Comparison of ENCODE assay signal across 13 mouse cellular contexts in genomic region chr1:64190097-64190496, GRCm38 (mm10).
DNase-seq lines count a peak whose midpoint lies in the region; ATAC-seq and TF ChIP-seq lines count a peak whose summit lies in the region.
"Had no signal": no experiment of that assay in that cellular context is flagged by ENCODE, and none has a peak within 500 bp of the region (broad histone marks: within the 10 kb centered on the region; RNA-seq: fewer than 3 reads in every experiment).

No protein-coding gene starts in this region.

- H3K4me2 ChIP-seq in limb, embryonic 14.5 days (replicated peaks; ENCODE audit: low read depth, low read length, severe bottlenecking) = no peak overlapping the region
- H3K4me2 ChIP-seq in forebrain, embryonic 13.5 days = peak overlapping the region; percentile 16
- no peak overlapping the region for H3K4me2 ChIP-seq in hindbrain, postnatal 0 days (ENCODE audit: low read depth, low read length)
- H3K4me2 ChIP-seq: limb, embryonic 15.5 days had no signal

- H3K27me3 ChIP-seq in limb, embryonic 14.5 days (ENCODE audit: control insufficient read depth, insufficient read depth, low read length) = no peaks in the 10 kb centered on the region
- no peaks in the 10 kb centered on the region for H3K27me3 ChIP-seq in limb, embryonic 10.5 days (ENCODE audit: low read depth, poor library complexity, severe bottlenecking)
- H3K27me3 ChIP-seq in forebrain, embryonic 13.5 days = no peaks in the 10 kb centered on the region
- H3K27me3 ChIP-seq in hindbrain, postnatal 0 days (ENCODE audit: insufficient read depth, low read length) = no peaks in the 10 kb centered on the region
- H3K27me3 ChIP-seq: limb, embryonic 15.5 days; megakaryocyte, embryonic 14.5 days; Patski had no signal

- H3K9ac ChIP-seq in limb, embryonic 14.5 days (ENCODE audit: low read depth, low read length, severe bottlenecking) = no peak overlapping the region
- no peak overlapping the region for H3K9ac ChIP-seq in forebrain, embryonic 13.5 days
- no peak overlapping the region for H3K9ac ChIP-seq in hindbrain, postnatal 0 days (replicated peaks; ENCODE audit: low read length)
- H3K9ac ChIP-seq: limb, embryonic 15.5 days had no signal

- peak; percentile 57 to 61 for DNase-seq in cerebellum, postnatal 14 days
- DNase-seq in cerebellum, adult 9-10 months = no peak
- DNase-seq in limb, embryonic 14.5 days (ENCODE audit: low spot score) = peak; percentile 13
- no peak for DNase-seq in limb, embryonic 10.5 days (ENCODE audit: low spot score)
- DNase-seq in hindbrain, postnatal 0 days (ENCODE audit: low spot score) = peak; percentile 83
- DNase-seq in kidney, postnatal 4 days = no peak
- DNase-seq in frontal cortex, postnatal 10 days (ENCODE audit: low spot score in 2 of 2) = no peak
- DNase-seq: cerebellum, adult 18-20 months had no signal

- H3K4me1 ChIP-seq in limb, embryonic 14.5 days (ENCODE audit: control insufficient read depth, insufficient read depth, low read length) = peaks cover 6% of the 10 kb centered on the region; the same call in 1 of the 2 replicates
- H3K4me1 ChIP-seq in limb, embryonic 10.5 days = peaks cover 42% of the 10 kb centered on the region
- peaks cover 59% of the 10 kb centered on the region for H3K4me1 ChIP-seq in forebrain, embryonic 13.5 days
- H3K4me1 ChIP-seq in hindbrain, postnatal 0 days (ENCODE audit: insufficient read depth, low read length) = peaks cover 34% of the 10 kb centered on the region

- ATAC-seq in limb, embryonic 14.5 days (ENCODE audit: low FRiP score, low read depth) = no peak
- ATAC-seq in forebrain, embryonic 13.5 days = peak; percentile 59; the same call in 1 of the 2 replicates
- peak; percentile 73; the same call in 1 of the 2 replicates for ATAC-seq in hindbrain, postnatal 0 days
- ATAC-seq: intestine, embryonic 16.5 days; Patski had no signal

- TF ChIP-seq POLR2A in limb, embryonic 14.5 days (IDR thresholded peaks at IDR 0.05; ENCODE audit: borderline replicate concordance, extremely low read depth, insufficient read depth, insufficient read length) = no peak

- H3K9me3 ChIP-seq in limb, embryonic 14.5 days (ENCODE audit: control insufficient read depth, low read length) = no peaks in the 10 kb centered on the region
- H3K9me3 ChIP-seq in limb, embryonic 10.5 days (replicated peaks) = no peaks in the 10 kb centered on the region
- H3K9me3 ChIP-seq in forebrain, embryonic 13.5 days (replicated peaks) = no peaks in the 10 kb centered on the region; the same call in 1 of the 2 replicates
- no peaks in the 10 kb centered on the region for H3K9me3 ChIP-seq in hindbrain, postnatal 0 days (ENCODE audit: low read length)
- H3K9me3 ChIP-seq: limb, embryonic 15.5 days; megakaryocyte, embryonic 14.5 days had no signal

- no peak overlapping the region for H3K4me3 ChIP-seq in limb, embryonic 14.5 days (replicated peaks; ENCODE audit: low read length)
- H3K4me3 ChIP-seq in limb, embryonic 10.5 days = no peak overlapping the region
- no peak overlapping the region for H3K4me3 ChIP-seq in forebrain, embryonic 13.5 days
- H3K4me3 ChIP-seq in hindbrain, postnatal 0 days (ENCODE audit: low read length) = no peak overlapping the region
- H3K4me3 ChIP-seq: limb, embryonic 15.5 days had no signal

- no peak for TF ChIP-seq CTCF in hindbrain, postnatal 0 days (IDR thresholded peaks at IDR 0.05; ENCODE audit: low read depth)

- WGBS in limb, embryonic 14.5 days = 31% methylated on average over 5 of the region's 5 CpGs
- WGBS in limb, embryonic 10.5 days = 23% methylated on average over 5 of the region's 5 CpGs
- WGBS in forebrain, embryonic 13.5 days = 10% methylated on average over 5 of the region's 5 CpGs
- 10% methylated on average over 5 of the region's 5 CpGs for WGBS in hindbrain, postnatal 0 days

- no peak overlapping the region for H3K27ac ChIP-seq in limb, embryonic 14.5 days (replicated peaks; ENCODE audit: low read depth, low read length)
- H3K27ac ChIP-seq in limb, embryonic 10.5 days = no peak overlapping the region
- peak overlapping the region; percentile 31; the same call in 1 of the 2 replicates for H3K27ac ChIP-seq in forebrain, embryonic 13.5 days
- H3K27ac ChIP-seq in hindbrain, postnatal 0 days = peak overlapping the region; percentile 60; the same call in 1 of the 2 replicates
- H3K27ac ChIP-seq: limb, embryonic 15.5 days had no signal

- H3K36me3 ChIP-seq in limb, embryonic 14.5 days (ENCODE audit: control insufficient read depth, insufficient read depth, low read length) = no peaks in the 10 kb centered on the region
- H3K36me3 ChIP-seq in limb, embryonic 10.5 days = no peaks in the 10 kb centered on the region
- H3K36me3 ChIP-seq in forebrain, embryonic 13.5 days (ENCODE audit: poor library complexity, severe bottlenecking) = no peaks in the 10 kb centered on the region
- no peaks in the 10 kb centered on the region for H3K36me3 ChIP-seq in hindbrain, postnatal 0 days (ENCODE audit: insufficient read depth, low read length)
- H3K36me3 ChIP-seq: limb, embryonic 15.5 days had no signal

Comparison
In these comparisons a context has a peak if more than half of its experiments do, and no peak if none do; other contexts are left out.
1. DNase-seq: peak in cerebellum, postnatal 14 days (2 of 2), limb, embryonic 14.5 days (single experiment) and hindbrain, postnatal 0 days (single experiment); none in cerebellum, adult 9-10 months (single experiment), limb, embryonic 10.5 days (single experiment), kidney, postnatal 4 days (0 of 2) and frontal cortex, postnatal 10 days (0 of 2).
2. H3K27ac ChIP-seq: peak in forebrain, embryonic 13.5 days (single experiment) and hindbrain, postnatal 0 days (single experiment); none in limb, embryonic 14.5 days (single experiment) and limb, embryonic 10.5 days (single experiment).